Mouse (Mus musculus): ENCODE measurements around the gene Astn2.

Astn2 gene

GRCm38 (mm10) chr4:65506870-65507269, 897.5 kb downstream of the Astn2 start:
- Histone ChIP-seq H3K36me3 (ENCODE audit: insufficient read depth, low read length) (no peaks in the 10 kb centered on the region), H3K4me3 (replicated peaks; ENCODE audit: low read length) (no peak overlapping the region), H3K4me1 (replicated peaks; ENCODE audit: low read depth, low read length) (no peaks in the 10 kb centered on the region), H3K27me3 (ENCODE audit: insufficient read depth, low read length) (no peaks in the 10 kb centered on the region), H3K9me3 (ENCODE audit: low read length) (no peaks in the 10 kb centered on the region)
- TF ChIP-seq POU5F1 (IDR thresholded peaks at IDR 0.05; ENCODE audit: borderline replicate concordance, low read length) (no peak), CTCF (conservative IDR thresholded peaks at IDR 0.05; ENCODE audit: low read length) (no peak), NANOG (IDR thresholded peaks at IDR 0.05; ENCODE audit: borderline replicate concordance, low read length) (no peak)

DNA sequence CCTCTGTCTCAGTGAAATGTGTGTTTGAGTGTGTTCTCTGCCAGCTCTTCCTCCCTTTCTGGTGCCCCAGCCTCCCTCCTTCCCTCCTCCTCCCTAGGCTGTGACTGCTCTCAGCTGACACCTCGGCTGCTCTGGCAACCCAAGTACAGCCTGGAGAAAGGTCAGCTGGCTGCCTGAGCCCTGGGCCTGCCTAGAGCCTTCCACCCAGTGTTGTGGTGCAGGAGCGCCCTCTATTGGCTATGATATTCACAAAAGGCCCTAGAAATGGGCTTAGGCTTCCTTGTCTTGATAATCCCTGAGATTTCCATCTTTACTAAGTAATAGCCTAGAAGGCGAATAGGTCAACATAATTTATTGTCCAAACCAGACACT, 908.0 kb downstream of the Astn2 start:
- Histone ChIP-seq H3K4me1 (replicated peaks; ENCODE audit: low read depth, low read length) (no peaks in the 10 kb centered on the region), H3K9me3 (ENCODE audit: low read length) (no peaks in the 10 kb centered on the region), H3K4me3 (replicated peaks; ENCODE audit: low read length) (no peak overlapping the region), H3K36me3 (ENCODE audit: insufficient read depth, low read length) (no peaks in the 10 kb centered on the region), H3K27me3 (ENCODE audit: insufficient read depth, low read length) (no peaks in the 10 kb centered on the region)
- peak; percentile 47 for TF ChIP-seq CTCF (conservative IDR thresholded peaks at IDR 0.05; ENCODE audit: low read length)
- TF ChIP-seq NANOG (IDR thresholded peaks at IDR 0.05; ENCODE audit: borderline replicate concordance, low read length), result no peak
- TF ChIP-seq POU5F1 (IDR thresholded peaks at IDR 0.05; ENCODE audit: borderline replicate concordance, low read length), result no peak

GRCm38 (mm10) chr4:65495705-65496462, 908.5 kb downstream of the Astn2 start:
- Histone ChIP-seq H3K36me3 (ENCODE audit: insufficient read depth, low read length) (no peaks in the 10 kb centered on the region), H3K4me3 (replicated peaks; ENCODE audit: low read length) (no peak overlapping the region), H3K27me3 (ENCODE audit: insufficient read depth, low read length) (no peaks in the 10 kb centered on the region), H3K4me1 (replicated peaks; ENCODE audit: low read depth, low read length) (no peaks in the 10 kb centered on the region), H3K9me3 (ENCODE audit: low read length) (no peaks in the 10 kb centered on the region)
- TF ChIP-seq POU5F1 (IDR thresholded peaks at IDR 0.05; ENCODE audit: borderline replicate concordance, low read length) (no peak), CTCF (conservative IDR thresholded peaks at IDR 0.05; ENCODE audit: low read length) (no peak), NANOG (IDR thresholded peaks at IDR 0.05; ENCODE audit: borderline replicate concordance, low read length) (no peak)

GRCm38 (mm10) chr4:65491541-65491940, 912.9 kb downstream of the Astn2 start:
- Histone ChIP-seq H3K36me3 (ENCODE audit: insufficient read depth, low read length) (no peaks in the 10 kb centered on the region), H3K4me3 (replicated peaks; ENCODE audit: low read length) (no peak overlapping the region), H3K9me3 (ENCODE audit: low read length) (no peaks in the 10 kb centered on the region), H3K27me3 (ENCODE audit: insufficient read depth, low read length) (no peaks in the 10 kb centered on the region; the same call in 1 of the 2 replicates), H3K4me1 (replicated peaks; ENCODE audit: low read depth, low read length) (no peaks in the 10 kb centered on the region)
- no peak for TF ChIP-seq POU5F1 (IDR thresholded peaks at IDR 0.05; ENCODE audit: borderline replicate concordance, low read length)

GRCm38 (mm10) chr4:65489711-65490110, 914.7 kb downstream of the Astn2 start:
- TF ChIP-seq CTCF (conservative IDR thresholded peaks at IDR 0.05; ENCODE audit: low read length) (no peak), NANOG (IDR thresholded peaks at IDR 0.05; ENCODE audit: borderline replicate concordance, low read length) (no peak), POU5F1 (IDR thresholded peaks at IDR 0.05; ENCODE audit: borderline replicate concordance, low read length) (no peak)

GRCm38 (mm10) chr4:65481632-65482031, 922.8 kb downstream of the Astn2 start:
- H3K4me3 ChIP-seq (replicated peaks; ENCODE audit: low read length), result no peak overlapping the region
- no peaks in the 10 kb centered on the region for H3K36me3 ChIP-seq (ENCODE audit: insufficient read depth, low read length)
- no peaks in the 10 kb centered on the region for H3K27me3 ChIP-seq (ENCODE audit: insufficient read depth, low read length)
- TF ChIP-seq POU5F1 (IDR thresholded peaks at IDR 0.05; ENCODE audit: borderline replicate concordance, low read length) (no peak), NANOG (IDR thresholded peaks at IDR 0.05; ENCODE audit: borderline replicate concordance, low read length) (no peak), CTCF (conservative IDR thresholded peaks at IDR 0.05; ENCODE audit: low read length) (no peak)
- no peaks in the 10 kb centered on the region for H3K4me1 ChIP-seq (replicated peaks; ENCODE audit: low read depth, low read length)
- H3K9me3 ChIP-seq (ENCODE audit: low read length), result no peaks in the 10 kb centered on the region

More at GRCm38 (mm10) chr4:65489711-65490110, 914.7 kb downstream of the Astn2 start:
- Histone ChIP-seq H3K27me3 (ENCODE audit: insufficient read depth, low read length) (no peaks in the 10 kb centered on the region; the same call in 1 of the 2 replicates), H3K9me3 (ENCODE audit: low read length) (no peaks in the 10 kb centered on the region), H3K36me3 (ENCODE audit: insufficient read depth, low read length) (no peaks in the 10 kb centered on the region), H3K4me3 (replicated peaks; ENCODE audit: low read length) (no peak overlapping the region), H3K4me1 (replicated peaks; ENCODE audit: low read depth, low read length) (no peaks in the 10 kb centered on the region)

DNA sequence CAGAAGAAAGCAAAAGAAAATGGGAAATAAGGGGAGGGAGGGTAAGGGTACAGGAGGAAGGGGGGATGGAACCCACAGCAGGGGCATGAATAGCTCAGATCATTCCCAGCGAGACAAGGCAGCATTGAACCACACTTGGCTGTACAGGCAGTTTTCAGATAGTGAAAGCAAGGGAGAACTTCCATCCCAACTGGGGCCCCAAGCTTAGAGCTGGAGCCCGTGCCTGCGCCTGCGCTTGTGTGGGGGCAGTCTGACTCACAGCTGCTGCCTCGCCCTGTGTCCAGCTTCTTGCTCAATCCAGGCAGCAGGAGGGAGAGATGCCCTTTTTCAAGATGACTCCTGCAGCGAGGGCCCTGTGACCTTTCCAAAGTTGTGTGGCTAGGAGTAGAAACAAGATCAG, 927.3 kb downstream of the Astn2 start:
- Histone ChIP-seq H3K27me3 (ENCODE audit: insufficient read depth, low read length) (0 out of 2 replicates have a peak, but pooled peaks cover 4% of the 10 kb centered on the region), H3K4me1 (replicated peaks; ENCODE audit: low read depth, low read length) (no peaks in the 10 kb centered on the region), H3K36me3 (ENCODE audit: insufficient read depth, low read length) (no peaks in the 10 kb centered on the region), H3K9me3 (ENCODE audit: low read length) (no peaks in the 10 kb centered on the region), H3K4me3 (replicated peaks; ENCODE audit: low read length) (no peak overlapping the region)
- TF ChIP-seq NANOG (IDR thresholded peaks at IDR 0.05; ENCODE audit: borderline replicate concordance, low read length) (no peak), POU5F1 (IDR thresholded peaks at IDR 0.05; ENCODE audit: borderline replicate concordance, low read length) (no peak), CTCF (conservative IDR thresholded peaks at IDR 0.05; ENCODE audit: low read length) (no peak)

DNA sequence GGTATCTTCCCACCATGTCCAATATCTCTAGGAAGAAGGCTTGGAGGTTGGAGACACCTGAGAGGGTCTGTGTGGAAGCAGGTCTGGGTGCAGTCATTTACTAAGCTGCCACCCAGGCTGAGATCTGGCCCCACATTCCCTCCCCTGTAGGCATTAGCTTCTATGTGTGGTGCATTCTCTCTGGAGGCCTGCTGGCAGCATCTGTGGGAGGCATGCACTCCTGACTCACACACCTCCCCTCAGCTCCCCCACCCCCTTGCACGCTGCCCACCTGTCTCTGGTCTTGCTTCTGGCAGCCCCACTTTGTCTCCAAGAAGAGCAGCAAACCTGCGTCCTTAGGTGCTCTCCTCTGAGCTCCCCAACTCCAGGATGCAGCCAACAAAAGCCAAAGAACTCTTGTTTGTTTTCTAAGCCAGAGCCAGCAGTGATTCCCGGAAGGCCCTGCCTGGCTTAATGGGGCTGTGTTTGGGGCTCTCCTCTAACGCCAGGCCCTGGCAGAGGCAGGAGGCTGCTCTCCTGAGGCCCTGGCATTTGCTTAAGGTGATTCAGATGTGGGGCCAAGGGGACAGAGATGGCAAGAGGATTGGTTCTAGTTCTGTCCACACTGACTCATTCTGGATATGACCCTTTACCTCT, 928.4 kb downstream of the Astn2 start:
- Histone ChIP-seq H3K9me3 (ENCODE audit: low read length) (no peaks in the 10 kb centered on the region), H3K27me3 (ENCODE audit: insufficient read depth, low read length) (0 out of 2 replicates have a peak, but pooled peaks cover 4% of the 10 kb centered on the region), H3K36me3 (ENCODE audit: insufficient read depth, low read length) (no peaks in the 10 kb centered on the region), H3K4me1 (replicated peaks; ENCODE audit: low read depth, low read length) (no peaks in the 10 kb centered on the region), H3K4me3 (replicated peaks; ENCODE audit: low read length) (no peak overlapping the region)
- TF ChIP-seq NANOG (IDR thresholded peaks at IDR 0.05; ENCODE audit: borderline replicate concordance, low read length), result no peak
- TF ChIP-seq CTCF (conservative IDR thresholded peaks at IDR 0.05; ENCODE audit: low read length), result no peak

All from E14TG2a.4 (cell line).